Mouse (Mus musculus): ENCODE measurements at regions not wholly inside any gene's neighbourhood (a gene's known extent, or its start where the extent isn't known, plus 50 kb on each side); places are given as distances from the start of the nearest gene placed in this dataset.

DNA sequence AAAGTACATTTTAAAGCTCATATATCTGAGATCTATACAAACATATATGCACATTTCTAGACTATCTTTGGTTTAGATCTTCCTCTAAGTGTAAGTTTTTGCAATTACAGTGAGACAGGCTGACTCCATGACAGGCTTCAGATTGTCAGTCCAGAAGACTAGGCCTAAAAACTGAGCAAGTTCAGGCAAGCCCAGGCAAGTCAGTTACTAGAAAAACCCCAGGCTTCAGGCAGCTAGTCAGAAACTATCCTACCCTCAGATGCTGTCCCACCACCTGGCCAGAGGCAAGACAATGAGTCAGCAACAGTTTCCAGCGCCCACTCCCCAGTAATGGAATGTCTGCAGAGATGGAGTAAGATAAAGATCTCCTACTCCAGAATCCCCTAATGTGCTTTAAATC is 53.4 kb upstream of the Qrfpr start:
- no peak for DNase-seq (ENCODE audit: low spot score in 2 of 2)

Data from adrenal gland, adult 18-20 months (tissue).